Mouse (Mus musculus) CH12.LX (cell line): ENCODE data around the gene Gna11. TPM values are rescaled to one million over a fixed set of nuclear protein-coding genes. Genes with fewer than 3 reads are reported as not detected.

Source experiments
- DNase-seq: peaks from one replicate; pipeline ENCODE4 v3.0.0-alpha.2; 2013; ENCODE audit errors: extremely low read depth
- H3K27ac ChIP-seq: 2 replicates; pipeline ENCODE4 v1.5.1; 2012; ENCODE audit warnings: low read depth, mild to moderate bottlenecking, control low read depth, moderate library complexity; ENCODE audit not compliant: insufficient read depth
- H3K27me3 ChIP-seq: replicated peaks from 2 replicates; pipeline ENCODE3; 2012; ENCODE audit warnings: inconsistent platforms
- H3K36me3 ChIP-seq, 2 experiments: replicated peaks in 1 of 2; 2 replicates each; pipeline versions ENCODE3 to v1.6.1; 2012; ENCODE audit warnings: inconsistent platforms in 1 of 2, low read length in 1 of 2, mild to moderate bottlenecking in 1 of 2, mixed read lengths in 1 of 2, moderate library complexity in 1 of 2; ENCODE audit not compliant: control insufficient read depth in 1 of 2, insufficient read depth in 1 of 2
- H3K4me1 ChIP-seq, 2 experiments: 2 replicates each; pipeline ENCODE4 v1.6.1; 2012; ENCODE audit warnings: inconsistent platforms in 1 of 2, moderate library complexity in 1 of 2; ENCODE audit not compliant: insufficient read depth in 2 of 2, control insufficient read depth in 1 of 2
- H3K4me2 ChIP-seq: 2 replicates; pipeline ENCODE4 v1.6.1; 2012; ENCODE audit warnings: low read depth, mild to moderate bottlenecking, control low read depth; ENCODE audit not compliant: poor library complexity, insufficient read depth, severe bottlenecking
- H3K4me3 ChIP-seq, 3 experiments: fragments of 150-350 bp in 1 of 3; sonication (generic) in 1 of 3; replicated peaks in 1 of 3; 2 replicates each; pipeline versions ENCODE3 to v1.5.1; 2011 to 2012; ENCODE audit warnings: low read depth in 2 of 3, low read length in 2 of 3, mild to moderate bottlenecking in 2 of 3, moderate library complexity in 2 of 3, control low read depth in 1 of 3, improper control_type of control experiment in 1 of 3, inconsistent platforms in 1 of 3, mixed read lengths in 1 of 3; ENCODE audit not compliant: poor library complexity in 1 of 3
- H3K79me2 ChIP-seq: replicated peaks from 2 replicates; pipeline ENCODE4 v1.6.1; 2012; ENCODE audit warnings: mild to moderate bottlenecking, moderate library complexity; ENCODE audit not compliant: control insufficient read depth, poor library complexity, insufficient read depth, severe bottlenecking; ENCODE audit errors: extremely low read depth
- H3K9ac ChIP-seq: 2 replicates; pipeline ENCODE4 v1.6.1; 2012; ENCODE audit warnings: low read depth, mild to moderate bottlenecking, control low read depth, moderate library complexity; ENCODE audit not compliant: insufficient read depth
- H3K9me3 ChIP-seq: replicated peaks from 2 replicates; pipeline ENCODE3; 2012; ENCODE audit warnings: low read length, inconsistent platforms, mixed read lengths
- CHD2 ChIP-seq: IDR thresholded peaks from 2 replicates; pipeline ENCODE4 v1.6.1; 2011; ENCODE audit warnings: low read length, improper control_type of control experiment
- ETS1 ChIP-seq: conservative IDR thresholded peaks from 2 replicates; pipeline ENCODE4 v1.6.1; 2012; ENCODE audit warnings: low read depth, mild to moderate bottlenecking, inconsistent platforms, low read length, improper control_type of control experiment, moderate library complexity
- JUND ChIP-seq: conservative IDR thresholded peaks from 2 replicates; pipeline ENCODE4 v1.6.1; 2011; ENCODE audit warnings: low read depth, low read length, improper control_type of control experiment
- KAT2A ChIP-seq: IDR thresholded peaks from 2 replicates; pipeline ENCODE4 v1.6.1; 2012; ENCODE audit warnings: low read length, improper control_type of control experiment, inconsistent platforms; ENCODE audit not compliant: insufficient replicate concordance
- MAFK ChIP-seq: IDR thresholded peaks from 2 replicates; pipeline ENCODE4 v1.6.1; 2011; ENCODE audit warnings: low read length, improper control_type of control experiment; ENCODE audit not compliant: insufficient replicate concordance
- MAX ChIP-seq: IDR thresholded peaks from 2 replicates; pipeline ENCODE4 v1.6.1; 2011; ENCODE audit warnings: low read length, improper control_type of control experiment
- MYC ChIP-seq: IDR thresholded peaks from 2 replicates; pipeline ENCODE4 v1.6.1; 2011; ENCODE audit warnings: low read depth, mild to moderate bottlenecking, improper control_type of control experiment, low read length
- NELFE ChIP-seq: IDR thresholded peaks from 2 replicates; pipeline ENCODE4 v1.6.1; 2011; ENCODE audit warnings: low read depth, low read length, improper control_type of control experiment
- PAX5 ChIP-seq: IDR thresholded peaks from 2 replicates; pipeline ENCODE4 v1.6.1; 2012; ENCODE audit warnings: low read length, inconsistent platforms, mixed read lengths
- POLR2A ChIP-seq: IDR thresholded peaks from 2 replicates; pipeline ENCODE4 v1.6.1; 2011; ENCODE audit warnings: low read depth, mild to moderate bottlenecking, improper control_type of control experiment, low read length
- POLR2AphosphoS2 ChIP-seq: IDR thresholded peaks from 2 replicates; pipeline ENCODE4 v1.6.1; 2011; ENCODE audit warnings: low read depth, low read length, improper control_type of control experiment
- RCOR1 ChIP-seq: conservative IDR thresholded peaks from 2 replicates; pipeline ENCODE4 v1.6.1; 2012; ENCODE audit warnings: low read depth, mild to moderate bottlenecking, inconsistent platforms, low read length, improper control_type of control experiment
- SMC3 ChIP-seq: IDR thresholded peaks from 2 replicates; pipeline ENCODE4 v1.6.1; 2011; ENCODE audit warnings: low read depth, low read length, improper control_type of control experiment
- ZKSCAN1 ChIP-seq: IDR thresholded peaks from 2 replicates; pipeline ENCODE4 v1.6.1; 2012; ENCODE audit warnings: low read depth, inconsistent platforms, low read length, improper control_type of control experiment, borderline replicate concordance
- dilution Hi-C: fragments of 300-500 bp; cut with MboI; formaldehyde crosslinking; loops from 2 replicates; pipeline ENCODE4 v1.14.3; 2020; ENCODE audit warnings: low sequenced_read_pairs; ENCODE audit not compliant: extremely low pct_unique_long_range_greater_than_20kb, extremely low pct_ligation_motif_present
- in situ Hi-C: fragments of 300-500 bp; cut with MboI; formaldehyde crosslinking; loops from 3 replicates; pipeline ENCODE4 v1.14.3; 2019; ENCODE audit warnings: low sequenced_read_pairs, low pct_ligation_motif_present, low pct_unique_long_range_greater_than_20kb, mixed read lengths
- polyA plus RNA-seq: library from polyadenylated mRNA; unstranded; fragments of >175 nt; gene quantifications from 2 replicates; pipeline ENCODE4 v1.2.1, GENCODE M21; 2012; ENCODE audit warnings: low read depth; ENCODE audit not compliant: insufficient read length
- total RNA-seq, 2 experiments: library from RNA; depleted of rRNA; stranded (reverse); fragments of 300-350 nt in 1 of 2; fragments of >200 nt in 1 of 2; gene quantifications; 2 replicates each; pipeline ENCODE4 v1.2.3; 2012 to 2014

Gna11 gene
- total and polyA plus RNA-seq, 3 experiments: 4.3 to 8.7 (median 7.2) TPM

DNA sequence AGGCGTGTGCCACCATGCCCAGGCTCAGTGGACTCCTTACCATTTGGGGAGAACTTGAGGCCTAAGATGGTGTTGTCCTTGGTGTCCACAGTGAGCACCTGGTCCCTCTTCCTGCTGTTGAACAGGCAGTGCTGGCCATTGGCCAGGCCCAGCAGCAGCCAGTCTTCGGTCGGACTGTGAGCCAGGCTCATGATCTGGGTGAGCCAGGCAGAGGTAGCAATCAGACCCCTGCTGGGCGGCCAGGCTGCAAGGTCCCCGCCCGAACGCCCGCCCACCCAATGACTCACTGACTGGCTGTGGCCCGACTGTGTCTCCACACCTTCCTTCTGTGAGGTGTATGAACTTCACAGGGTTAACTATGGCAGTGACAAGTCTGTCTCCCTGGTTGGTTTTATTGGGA is 46.9 kb upstream of the Gna11 start:
- H3K4me3 ChIP-seq: no peak overlapping the region
- dilution Hi-C loops: no loop called here
- no peaks in the 10 kb centered on the region for H3K36me3 ChIP-seq
- in situ Hi-C loops: no loop called here
- no peaks in the 10 kb centered on the region for H3K79me2 ChIP-seq
- H3K9me3 ChIP-seq: no peaks in the 10 kb centered on the region
- H3K27me3 ChIP-seq: peaks cover 97% of the 10 kb centered on the region
- no peak overlapping the region for H3K4me2 ChIP-seq
- H3K4me1 ChIP-seq: 0 out of 4 replicates have a peak, but pooled peaks cover 0 to 2% of the 10 kb centered on the region in 2 experiments
- no peak overlapping the region for H3K9ac ChIP-seq
- TF ChIP-seq JUND (no peak), POLR2A (no peak), PAX5 (no peak), POLR2AphosphoS2 (no peak), MAX (no peak), MAFK (no peak), NELFE (no peak), ZKSCAN1 (no peak), SMC3 (no peak), CHD2 (no peak)
- no peak overlapping the region for H3K27ac ChIP-seq
- no peak for DNase-seq

DNA sequence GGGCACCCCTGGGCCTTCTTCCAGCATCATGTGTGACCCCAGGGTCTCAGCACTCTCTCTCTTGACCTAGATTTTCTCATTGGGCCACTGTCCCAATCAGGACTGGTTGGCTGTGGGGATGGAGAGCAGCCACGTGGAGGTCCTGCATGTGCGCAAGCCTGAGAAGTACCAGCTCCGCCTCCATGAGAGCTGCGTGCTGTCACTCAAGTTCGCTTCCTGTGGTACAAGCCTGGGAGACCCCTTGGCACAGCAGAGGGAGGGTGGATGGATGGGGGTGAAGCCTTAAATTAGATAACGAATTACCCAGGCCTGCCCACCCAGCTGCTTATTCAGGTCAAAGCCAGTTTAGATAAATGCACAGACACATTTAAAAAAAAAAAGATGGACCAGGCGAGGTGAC is 43.7 kb upstream of the Gna11 start:
- TF ChIP-seq KAT2A: no peak
- in situ Hi-C loops: no loop called here
- H3K9ac ChIP-seq: no peak overlapping the region
- H3K4me1 ChIP-seq: 0 out of 4 replicates have a peak, but pooled peaks cover 0 to 2% of the 10 kb centered on the region in 2 experiments
- no peak overlapping the region for H3K27ac ChIP-seq
- no peaks in the 10 kb centered on the region for H3K36me3 ChIP-seq
- no peak for DNase-seq
- dilution Hi-C loops: no loop called here
- H3K4me2 ChIP-seq: no peak overlapping the region
- no peaks in the 10 kb centered on the region for H3K9me3 ChIP-seq
- peaks cover 97% of the 10 kb centered on the region for H3K27me3 ChIP-seq
- H3K4me3 ChIP-seq: no peak overlapping the region
- no peaks in the 10 kb centered on the region for H3K79me2 ChIP-seq

DNA sequence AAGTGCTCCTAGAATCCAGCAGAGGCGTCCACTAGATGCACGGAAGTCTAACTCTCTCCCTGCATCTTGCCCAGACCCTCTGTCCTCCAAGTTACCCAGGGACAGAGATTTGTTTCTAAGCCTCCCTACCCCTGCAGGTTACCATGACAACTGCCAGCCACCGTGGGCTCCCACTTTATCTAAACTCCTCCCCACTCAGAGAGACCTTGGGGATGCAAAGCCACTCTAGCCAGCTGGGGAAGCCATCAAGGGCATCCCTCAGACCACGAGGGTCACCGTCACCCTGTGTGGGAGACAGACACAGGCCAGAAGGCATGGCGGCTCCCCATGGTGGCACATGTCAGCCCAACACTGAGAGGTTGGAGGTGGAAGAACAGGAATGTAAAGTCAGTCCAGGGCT is 38.4 kb upstream of the Gna11 start:
- Histone ChIP-seq H3K4me2 (no peak overlapping the region), H3K36me3 (no peaks in the 10 kb centered on the region), H3K4me3 (no peak overlapping the region), H3K4me1 (peaks cover 0 to 2% of the 10 kb centered on the region in 2 experiments; a peak in 1 of 4 replicates), H3K9me3 (no peaks in the 10 kb centered on the region), H3K27ac (no peak overlapping the region), H3K27me3 (peaks cover 98% of the 10 kb centered on the region), H3K79me2 (no peaks in the 10 kb centered on the region), H3K9ac (no peak overlapping the region)
- DNase-seq: no peak
- in situ Hi-C loops (no loop called here), dilution Hi-C loops (no loop called here)
- TF ChIP-seq MYC (no peak), RCOR1 (no peak), ETS1 (no peak)
